Mouse (Mus musculus): ENCODE data around the gene Pebp1.
"Not testable (repeated sequence)": the region's sequence is repeated elsewhere in the genome, so short reads cannot be mapped to it uniquely, and the experiment has no call there.

Gene Pebp1

GRCm38 (mm10) chr5:117286831-117287822, at the start of gene Pebp1:
Gene Pebp1, minus strand, starts transcription at chr5:117287625.
- DNase-seq (ENCODE audit: low read depth, low spot score): peak; percentile 95

- DNase-seq (ENCODE audit: low read depth, low spot score): no peak
These were observed 43.0 kb upstream of the Pebp1 start for GRCm38 (mm10) chr5:117330457-117330856.

DNA sequence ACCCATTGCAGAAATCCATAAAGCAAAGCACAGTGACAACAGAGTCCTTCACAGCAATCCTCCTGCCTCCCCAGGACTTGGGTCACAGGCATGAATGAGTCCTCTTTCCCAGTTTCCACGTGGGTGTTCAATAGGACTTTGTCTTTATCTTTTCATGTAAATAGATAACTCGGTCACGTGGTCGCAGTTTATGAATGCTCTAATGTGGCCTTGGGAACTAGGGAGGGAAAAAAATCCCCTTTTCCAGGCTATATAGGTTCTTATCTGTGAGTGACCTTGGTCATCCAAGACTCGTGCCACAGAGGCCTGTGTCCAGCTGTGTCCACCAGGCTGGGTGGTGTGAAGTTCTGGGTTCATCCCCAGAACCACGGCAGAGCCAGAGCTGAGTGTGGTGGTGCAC, 39.0 kb upstream of the Pebp1 start:
- DNase-seq (ENCODE audit: low read depth, low spot score): no peak

DNA sequence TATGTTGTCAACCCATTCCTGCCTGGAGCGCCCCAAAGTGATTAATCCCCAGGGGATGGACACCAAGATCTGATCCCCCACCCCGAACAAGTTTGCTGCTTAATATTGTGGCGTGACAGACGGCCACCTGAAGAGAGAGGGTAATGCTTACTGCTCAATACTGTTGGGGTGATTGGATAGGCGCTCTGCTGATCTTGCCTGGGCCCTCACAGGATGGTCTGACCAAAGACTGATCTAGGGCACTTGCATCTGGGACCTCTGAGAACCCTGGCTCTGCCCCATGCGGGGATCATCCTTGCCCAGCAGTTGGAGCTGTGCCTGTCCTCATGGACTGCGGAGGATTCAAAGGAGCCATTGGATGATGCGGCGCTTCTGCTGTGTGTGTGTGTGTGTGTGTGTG, 36.3 kb upstream of the Pebp1 start:
- no peak for DNase-seq (ENCODE audit: low read depth, low spot score)

DNA sequence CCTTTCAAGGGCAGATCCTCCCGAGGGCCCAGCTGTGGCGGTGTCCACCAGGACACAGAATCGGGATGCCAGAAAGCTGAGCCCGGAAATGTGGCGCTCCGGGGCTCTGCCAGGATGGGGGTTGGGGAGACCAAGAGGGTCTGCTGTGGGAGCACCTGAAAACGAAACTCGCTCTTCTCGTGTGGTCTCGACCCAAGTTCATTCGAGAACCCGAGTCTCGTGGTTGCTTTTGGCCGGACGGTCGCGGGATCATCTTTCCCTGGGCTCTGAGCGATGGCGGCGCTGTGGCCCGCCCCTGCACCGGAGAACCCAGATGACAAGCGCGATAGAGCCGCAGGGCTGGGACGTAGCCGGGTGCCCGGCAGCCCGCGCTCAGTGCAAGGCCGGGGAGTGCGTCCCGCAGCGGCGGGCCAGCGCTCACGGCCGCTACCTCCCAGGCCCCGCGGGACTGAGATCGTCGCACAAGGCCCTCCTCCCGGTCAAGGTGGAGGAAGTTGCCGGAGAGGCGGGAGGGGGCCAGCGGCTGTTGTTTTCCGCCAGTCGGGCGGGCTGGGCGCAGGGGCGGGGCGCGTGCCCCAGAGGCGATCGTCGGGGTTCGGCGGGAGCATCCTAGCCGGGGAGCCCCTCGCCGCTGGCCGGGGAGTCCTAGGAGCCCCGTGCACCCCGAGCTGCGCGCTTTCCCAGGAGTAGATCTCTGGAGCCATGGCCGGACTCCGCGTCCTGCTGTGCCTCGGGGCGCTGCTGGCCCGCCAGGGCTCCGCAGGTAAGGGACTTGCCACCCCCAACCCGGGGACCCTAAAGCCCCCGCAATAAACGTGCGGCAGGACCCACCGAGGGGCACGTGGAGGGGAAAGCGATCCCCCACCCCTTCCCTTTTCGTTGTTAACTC, 31.6 kb upstream of the Pebp1 start, which contains the start of gene Vsig10:
TSS of gene Vsig10 (plus strand) at position 343 of the 889 bp plus-strand sequence.
- peak; percentile 44 for DNase-seq (ENCODE audit: low read depth, low spot score)

DNA sequence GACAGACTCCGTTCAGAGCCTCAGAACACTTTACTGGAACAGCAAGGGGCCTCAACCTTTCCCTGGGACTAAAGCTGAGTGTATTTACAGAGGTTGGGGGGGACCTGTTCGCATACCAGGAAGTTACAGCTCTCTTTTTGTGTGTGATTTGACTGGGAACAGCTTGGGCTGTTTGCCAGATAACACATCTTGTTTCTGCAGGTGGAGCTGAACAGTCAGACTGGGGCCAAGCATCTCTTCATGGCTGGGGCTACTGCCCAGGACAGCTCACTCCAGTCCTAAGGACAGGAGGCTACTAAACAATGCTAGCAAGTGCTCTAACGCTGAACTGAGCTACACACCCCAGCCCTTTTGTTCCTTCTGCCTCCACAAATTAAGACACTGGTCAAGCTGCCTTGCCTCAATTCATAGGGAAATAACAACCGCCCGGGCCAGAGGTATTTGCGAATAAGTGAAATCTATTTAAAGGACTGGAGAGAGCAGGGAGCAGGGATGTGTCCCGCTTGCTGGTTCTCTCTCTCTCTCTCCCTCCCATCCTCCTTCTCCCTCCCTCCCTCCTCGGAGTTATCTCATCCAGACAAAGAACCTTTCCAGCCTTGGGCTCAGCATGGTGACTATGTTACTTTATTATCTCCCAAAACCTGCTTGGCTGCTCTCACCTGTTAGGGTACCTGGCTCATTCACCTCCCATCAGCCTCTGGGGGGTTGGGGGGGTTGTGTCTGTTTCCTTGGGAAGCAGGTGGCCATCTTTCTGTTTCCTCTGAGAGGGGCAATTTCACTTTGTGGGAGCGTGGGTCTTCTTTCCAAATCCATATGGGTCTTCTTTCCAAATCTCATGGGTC, 27.4 kb upstream of the Pebp1 start:
- DNase-seq (ENCODE audit: low read depth, low spot score): no peak

DNA sequence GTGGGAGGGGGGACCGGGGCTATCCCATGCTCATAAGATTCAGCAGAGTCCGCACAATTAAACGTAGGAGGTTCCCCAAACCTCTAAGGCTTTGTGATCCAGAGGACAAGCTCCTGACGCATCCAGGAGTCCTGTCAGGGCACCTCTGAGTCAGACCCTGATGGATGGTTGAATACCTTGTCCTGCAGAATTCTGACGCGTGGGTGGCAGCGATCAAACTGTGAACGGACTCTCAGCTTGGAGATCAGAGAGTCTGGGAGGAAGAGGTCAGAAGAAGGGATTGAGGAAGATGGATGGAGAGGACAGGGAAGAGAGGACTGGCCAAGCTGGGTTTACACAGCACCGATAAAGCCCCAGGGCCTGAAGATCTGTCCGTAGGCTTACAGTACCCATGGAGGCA, 26.5 kb upstream of the Pebp1 start:
- no peak for DNase-seq (ENCODE audit: low read depth, low spot score)

GRCm38 (mm10) chr5:117313420-117313819, 26.0 kb upstream of the Pebp1 start:
- no peak for DNase-seq (ENCODE audit: low read depth, low spot score)

DNA sequence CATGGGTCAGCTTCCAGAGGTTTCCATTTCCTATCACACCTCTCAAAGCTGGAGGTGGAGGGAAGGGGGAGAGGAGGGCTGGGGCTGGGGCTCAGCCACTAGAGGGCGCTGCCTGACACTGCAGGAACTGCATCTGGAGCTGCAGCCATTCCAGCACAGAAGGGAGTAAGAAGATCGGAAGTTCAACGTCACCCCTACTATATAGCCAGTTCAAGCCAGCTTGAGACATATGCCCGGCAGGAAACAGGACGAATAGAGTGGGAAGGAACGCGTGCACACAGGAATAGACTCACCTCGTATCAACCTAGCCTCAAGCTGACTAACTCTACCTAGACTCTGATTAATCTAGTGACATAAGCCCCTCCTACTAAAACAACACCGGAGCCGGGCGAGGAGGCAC, 20.3 kb upstream of the Pebp1 start:
- DNase-seq (ENCODE audit: low read depth, low spot score): peak; percentile 89

GRCm38 (mm10) chr5:117306826-117307225, 19.4 kb upstream of the Pebp1 start:
- DNase-seq (ENCODE audit: low read depth, low spot score): peak; percentile 42

- DNase-seq (ENCODE audit: low read depth, low spot score): no peak
These were observed 18.3 kb upstream of the Pebp1 start for GRCm38 (mm10) chr5:117305754-117306153.

DNA sequence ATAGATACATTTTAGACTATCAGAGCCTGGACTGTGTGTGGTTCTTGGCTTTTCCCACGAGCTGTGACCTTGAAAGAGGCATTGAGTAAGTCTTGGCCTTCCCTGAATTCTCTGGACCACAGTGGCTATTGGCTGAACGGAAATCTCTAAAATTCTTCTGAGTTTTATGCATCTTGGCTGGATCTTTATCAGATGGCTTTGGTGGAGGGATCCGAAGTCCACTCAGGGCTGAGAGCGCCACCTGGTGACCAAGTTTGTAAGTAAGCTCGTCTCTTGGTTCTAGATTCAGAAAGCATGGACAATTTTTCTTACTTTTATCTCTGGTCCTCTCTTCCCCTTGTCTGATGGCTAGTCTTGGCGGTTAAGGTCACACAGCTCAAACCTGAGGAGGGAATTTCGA, 17.5 kb upstream of the Pebp1 start:
- peak; percentile 81 for DNase-seq (ENCODE audit: low read depth, low spot score)

DNA sequence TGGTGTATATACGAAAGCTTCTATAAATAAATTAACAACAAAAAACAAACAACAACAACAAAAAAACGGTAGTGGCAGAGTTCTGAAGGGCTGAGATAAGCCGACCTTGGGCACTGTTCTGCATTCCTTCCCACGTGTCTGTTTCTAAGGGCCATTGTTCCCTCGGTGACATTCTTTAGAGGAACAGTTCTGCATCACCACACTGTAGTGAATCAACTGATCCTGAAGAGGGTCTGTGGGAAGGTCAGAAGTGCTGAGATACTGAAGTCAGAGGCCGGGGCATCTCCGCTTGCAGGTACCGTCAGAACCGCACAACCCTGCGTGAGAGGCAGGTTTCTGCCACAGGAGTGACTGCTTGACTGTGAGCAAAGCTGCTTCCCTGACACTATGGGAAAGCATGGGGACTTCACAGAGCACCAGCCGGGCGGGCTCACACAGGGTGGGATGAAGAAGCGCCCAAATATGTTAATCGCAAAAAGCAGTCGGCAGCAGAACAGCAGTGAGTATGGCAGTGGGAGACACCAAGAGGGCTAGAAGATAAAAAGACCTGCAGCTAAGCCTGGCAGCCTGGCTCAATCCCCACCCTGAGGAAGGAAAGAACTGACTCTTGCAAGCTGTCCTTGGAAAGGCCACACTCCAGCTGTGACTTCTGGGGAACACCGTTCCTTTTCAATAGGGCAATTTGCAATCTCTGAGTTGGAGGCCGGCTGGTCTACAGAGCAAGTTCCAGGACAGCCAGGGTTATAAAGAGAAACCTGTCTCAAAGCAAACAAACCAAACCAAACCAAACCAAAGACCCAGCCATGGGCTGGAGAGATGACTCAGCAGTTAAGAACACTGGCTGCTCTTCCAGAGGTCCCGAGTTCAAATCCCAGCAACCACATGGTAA, 16.5 kb upstream of the Pebp1 start:
- DNase-seq (ENCODE audit: low read depth, low spot score): no peak

- DNase-seq (ENCODE audit: low read depth, low spot score): no peak
These were observed 15.5 kb upstream of the Pebp1 start for GRCm38 (mm10) chr5:117302899-117303298.

DNA sequence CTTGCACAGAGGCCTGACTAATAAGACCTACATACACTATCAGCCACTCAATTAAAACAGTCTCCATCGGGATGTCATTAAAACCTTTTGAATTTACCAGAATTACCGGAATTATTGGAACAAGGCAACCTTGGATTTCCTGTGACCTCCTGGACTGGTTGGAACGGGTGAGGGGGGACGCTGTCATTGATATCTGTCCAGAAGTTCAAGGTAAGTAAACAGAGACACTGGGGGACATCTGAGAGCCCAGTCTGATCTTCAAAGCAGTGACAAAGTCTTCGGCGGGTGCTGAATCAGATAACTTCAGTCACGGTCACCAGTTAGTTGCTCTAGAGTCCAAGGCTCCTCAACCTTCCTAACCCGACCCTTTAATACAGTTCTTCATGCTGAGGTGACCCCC, 7.6 kb upstream of the Pebp1 start:
- DNase-seq (ENCODE audit: low read depth, low spot score): no peak

- not testable (repeated sequence) for DNase-seq (ENCODE audit: low read depth, low spot score)
These were observed 6.4 kb upstream of the Pebp1 start for GRCm38 (mm10) chr5:117293776-117294175.

DNA sequence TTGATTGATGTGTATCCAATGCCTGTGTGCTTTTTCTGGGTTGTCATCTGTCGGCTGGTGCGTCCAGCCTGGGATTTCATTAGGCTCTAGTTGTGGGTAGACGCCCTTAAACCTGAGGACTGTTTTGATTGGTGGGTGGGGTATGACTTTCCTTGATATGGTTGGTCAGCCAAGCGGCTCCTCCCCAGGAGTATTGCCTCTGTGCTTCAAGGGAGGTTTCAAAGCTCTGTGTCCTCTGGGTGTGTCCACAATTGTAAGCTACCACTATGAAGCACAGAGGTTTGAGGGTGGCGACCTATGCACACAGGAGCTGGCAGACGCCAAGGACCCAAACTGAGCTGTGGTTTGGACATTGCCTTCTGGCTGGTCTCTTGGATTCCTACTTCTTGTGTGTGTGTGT, 5.1 kb upstream of the Pebp1 start:
- DNase-seq (ENCODE audit: low read depth, low spot score): peak; percentile 35

- DNase-seq (ENCODE audit: low read depth, low spot score): no peak
These were observed 3.9 kb upstream of the Pebp1 start for GRCm38 (mm10) chr5:117291312-117291711.

DNA sequence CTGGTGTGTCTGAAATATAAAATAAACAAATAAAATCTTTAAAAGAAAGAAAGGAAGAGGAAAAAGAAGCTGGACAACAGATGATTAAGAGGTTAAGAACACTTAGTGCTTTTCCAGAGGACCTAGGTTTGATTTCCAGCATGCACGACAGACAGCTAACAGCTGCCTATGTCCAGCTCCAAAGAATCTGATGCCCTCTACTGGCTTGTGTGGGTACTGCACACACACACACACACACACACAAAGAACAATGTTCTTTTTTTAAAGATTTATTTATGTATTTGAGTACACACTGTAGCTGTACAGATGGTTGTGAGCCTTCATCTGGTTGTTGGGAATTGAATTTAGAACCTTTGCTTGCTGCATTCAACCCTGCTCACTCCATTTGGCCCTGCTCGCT, 2.7 kb upstream of the Pebp1 start:
- peak; percentile 32 for DNase-seq (ENCODE audit: low read depth, low spot score)

GRCm38 (mm10) chr5:117289646-117290045, 2.2 kb upstream of the Pebp1 start:
- no peak for DNase-seq (ENCODE audit: low read depth, low spot score)
